Mouse (Mus musculus) heart, postnatal 0 days (tissue): ENCODE measurements around the gene 1700013H16Rik. TPM values are rescaled to one million over a fixed set of nuclear protein-coding genes. Genes with fewer than 3 reads are reported as not detected.

Experiments
- ATAC-seq: fragments of 200-750 bp; cut with Nextera tagmentation; 2 replicates; pipeline ENCODE4 v1.8.0; 2017; ENCODE audit warnings: low read depth, moderate number of reproducible peaks, moderate library complexity; ENCODE audit not compliant: insufficient read depth
- DNase-seq: peaks from one replicate; pipeline ENCODE4 v3.0.0-alpha.2; 2016; ENCODE audit warnings: low spot score
- H3K27ac ChIP-seq: fragments of 300-500 bp; sonication (generic); 2 replicates; pipeline ENCODE4 v1.5.1; 2014; ENCODE audit warnings: low read depth, mild to moderate bottlenecking
- H3K27me3 ChIP-seq: fragments of 300-500 bp; sonication (generic); 2 replicates; pipeline ENCODE4 v1.6.1; 2014; ENCODE audit warnings: low read length, mixed read lengths; ENCODE audit not compliant: control insufficient read depth, insufficient read depth
- H3K36me3 ChIP-seq: fragments of 300-500 bp; sonication (generic); replicated peaks from 2 replicates; pipeline ENCODE4 v1.6.1; 2014; ENCODE audit warnings: low read length, mixed read lengths; ENCODE audit not compliant: control insufficient read depth, insufficient read depth
- H3K4me1 ChIP-seq: fragments of 300-500 bp; sonication (generic); 2 replicates; pipeline ENCODE4 v1.6.1; 2014; ENCODE audit warnings: antibody characterized with exemption; ENCODE audit not compliant: control insufficient read depth, insufficient read depth
- H3K4me2 ChIP-seq: fragments of 300-500 bp; sonication (generic); 2 replicates; pipeline ENCODE4 v1.6.1; 2014; ENCODE audit warnings: low read depth, mild to moderate bottlenecking, low read length, moderate library complexity
- H3K4me3 ChIP-seq: fragments of 300-500 bp; sonication (generic); 2 replicates; pipeline ENCODE4 v1.5.1; 2014; ENCODE audit warnings: low read depth, low read length
- H3K9ac ChIP-seq: fragments of 300-500 bp; sonication (generic); replicated peaks from 2 replicates; pipeline ENCODE4 v1.6.1; 2014; ENCODE audit warnings: low read depth, low read length, mixed read lengths
- H3K9me3 ChIP-seq: fragments of 300-500 bp; sonication (generic); replicated peaks from 2 replicates; pipeline ENCODE4 v1.6.1; 2016; ENCODE audit warnings: low read length; ENCODE audit not compliant: control insufficient read depth
- CTCF ChIP-seq: IDR thresholded peaks from 2 replicates; pipeline ENCODE4 v1.5.1; 2016; ENCODE audit warnings: antibody characterized with exemption, control low read depth, low read depth
- EP300 ChIP-seq: IDR thresholded peaks from 2 replicates; pipeline ENCODE4 v1.6.1; 2016; ENCODE audit warnings: antibody characterized with exemption, low read depth
- WGBS: fragments of 180-500 bp; shearing (Covaris S2); extraction: QIAGEN DNeasy Blood & Tissue Kit; methylation state at CpG from one replicate; pipeline ENCODE4 v1.1.7; 2014; 5-methylcytosine and 5-hydroxymethylcytosine counted together
- polyA plus RNA-seq: library from polyadenylated mRNA; unstranded; fragments of >200 nt; fragmentation: Nextera tagmentation; extraction: Ambion mirVana; gene quantifications from 2 replicates; pipeline ENCODE4 v1.2.1, GENCODE M21; 2015
- total RNA-seq: library from RNA; depleted of rRNA; stranded (reverse); fragments of >200 nt; gene quantifications from 2 replicates; pipeline ENCODE4 v1.2.3, GENCODE M21; 2014; ENCODE audit warnings: low replicate concordance; rRNA removed

1700013H16Rik gene
- total and polyA plus RNA-seq, 2 experiments from 2014 or later, result not detected

- no peak overlapping the region for H3K27ac ChIP-seq
- H3K27me3 ChIP-seq, result no peaks in the 10 kb centered on the region
- TF ChIP-seq CTCF, result no peak
- TF ChIP-seq EP300, result no peak
- no peaks in the 10 kb centered on the region for H3K4me1 ChIP-seq
- H3K9me3 ChIP-seq, result no peaks in the 10 kb centered on the region
- H3K4me2 ChIP-seq, result no peak overlapping the region
- ATAC-seq (no peak), DNase-seq (no peak)
- H3K36me3 ChIP-seq, result no peaks in the 10 kb centered on the region
- H3K4me3 ChIP-seq, result no peak overlapping the region
- WGBS, result 68% methylated on average over 9 of the region's 9 CpGs
- H3K9ac ChIP-seq, result no peak overlapping the region
Measured at GRCm38 (mm10) chrX:53694008-53694777, 63.4 kb downstream of the 1700013H16Rik start.

GRCm38 (mm10) chrX:53693141-53693540 is 64.5 kb downstream of the 1700013H16Rik start:
- H3K27me3 ChIP-seq, result no peaks in the 10 kb centered on the region
- H3K4me3 ChIP-seq, result no peak overlapping the region
- no peak overlapping the region for H3K4me2 ChIP-seq
- ATAC-seq (no peak), DNase-seq (no peak)
- no peaks in the 10 kb centered on the region for H3K9me3 ChIP-seq
- no peaks in the 10 kb centered on the region for H3K36me3 ChIP-seq
- TF ChIP-seq CTCF (no peak), EP300 (no peak)
- no peak overlapping the region for H3K27ac ChIP-seq
- no peak overlapping the region for H3K9ac ChIP-seq
- 66% methylated on average over 2 of the region's 2 CpGs for WGBS
- no peaks in the 10 kb centered on the region for H3K4me1 ChIP-seq

Other genes with a start within 250 kb of the 1700013H16Rik start
- 17.5 and 44.5 TPM in 2 replicates for gene Rtl8c, start 149.8 kb downstream of the 1700013H16Rik start, total RNA-seq
- gene Rtl8c, start 149.8 kb downstream of the 1700013H16Rik start, polyA plus RNA-seq, result 30.9 and 33.7 TPM in 2 replicates
- not detected in 2 replicates for gene Gm14597, start 148.9 kb downstream of the 1700013H16Rik start, total RNA-seq
- gene Gm14597, start 148.9 kb downstream of the 1700013H16Rik start, polyA plus RNA-seq, result not detected in 2 replicates
- 121 and 177 TPM in 2 replicates for gene Rtl8a, start 114.1 kb downstream of the 1700013H16Rik start, total RNA-seq
- gene Rtl8a, start 114.1 kb downstream of the 1700013H16Rik start, polyA plus RNA-seq, result 121 and 122 TPM in 2 replicates
- 191 and 261 TPM in 2 replicates for gene Rtl8b, start 87.4 kb downstream of the 1700013H16Rik start, total RNA-seq
- gene Rtl8b, start 87.4 kb downstream of the 1700013H16Rik start, polyA plus RNA-seq, result 97.1 and 102 TPM in 2 replicates
- not detected in 2 replicates for gene 4930502E18Rik, start 33.0 kb downstream of the 1700013H16Rik start, total RNA-seq
- gene 4930502E18Rik, start 33.0 kb downstream of the 1700013H16Rik start, polyA plus RNA-seq, result 0.11 and 0.34 TPM in 2 replicates
- not detected in 2 replicates for gene Zfp36l3, start 18.6 kb upstream of the 1700013H16Rik start, total RNA-seq
- not detected in 2 replicates for gene Zfp36l3, start 18.6 kb upstream of the 1700013H16Rik start, polyA plus RNA-seq
- gene Xlr, start 39.9 kb upstream of the 1700013H16Rik start, total RNA-seq, result 0.08 TPM in 1 of 2 replicates, not detected in the other
- 4.3 and 5.1 TPM in 2 replicates for gene Xlr, start 39.9 kb upstream of the 1700013H16Rik start, polyA plus RNA-seq